Mouse (Mus musculus) heart, postnatal 0 days (tissue): Measurements from ENCODE around the gene Khnyn.

ENCODE experiments used
- CTCF ChIP-seq: IDR thresholded peaks from 2 replicates; pipeline ENCODE4 v1.5.1; 2016; ENCODE audit warnings: antibody characterized with exemption, control low read depth, low read depth
- EP300 ChIP-seq: IDR thresholded peaks from 2 replicates; pipeline ENCODE4 v1.6.1; 2016; ENCODE audit warnings: antibody characterized with exemption, low read depth

DNA sequence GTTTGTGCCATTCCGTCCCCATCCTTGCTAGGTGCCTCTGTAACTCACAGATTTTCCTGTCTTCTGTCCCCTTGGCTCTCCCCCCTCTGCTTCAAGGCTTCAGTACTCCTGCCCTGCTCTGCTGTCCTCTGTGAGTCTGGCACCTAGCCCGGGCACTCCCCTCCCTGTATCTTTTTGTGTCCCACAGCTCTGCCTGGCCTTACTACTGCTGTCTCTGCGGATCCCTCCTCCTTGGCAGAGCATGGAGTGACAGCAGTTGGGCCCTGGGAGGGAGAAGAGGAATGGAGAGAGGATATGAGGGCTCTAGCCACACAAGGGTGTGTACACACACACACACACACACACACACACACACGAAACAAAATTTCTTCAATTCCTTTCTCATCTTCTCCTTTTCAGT is 581 bp upstream of the Khnyn start, which contains the start of gene Cbln3:
- TF ChIP-seq CTCF (no peak), EP300 (no peak)
